7 mouse cellular contexts compared by ENCODE assay signal in genomic region chr10:24596003-24596868, GRCm38 (mm10). TPM values are rescaled to one million over a fixed set of nuclear protein-coding genes. Genes with fewer than 3 reads are reported as not detected.
DNase-seq lines count a peak whose midpoint lies in the region; ATAC-seq and TF ChIP-seq lines count a peak whose summit lies in the region.

No protein-coding gene starts in this region.

- no peaks in the 10 kb centered on the region for H3K27me3 ChIP-seq in E14TG2a.4 (ENCODE audit: insufficient read depth, low read length)
- H3K27me3 ChIP-seq in embryonic facial prominence, embryonic 14.5 days (replicated peaks; ENCODE audit: control insufficient read depth, insufficient read depth, low read length): no peaks in the 10 kb centered on the region
- no peaks in the 10 kb centered on the region for H3K27me3 ChIP-seq in heart, postnatal 0 days (ENCODE audit: control insufficient read depth, insufficient read depth, low read length)
- no peaks in the 10 kb centered on the region for H3K27me3 ChIP-seq in midbrain, embryonic 14.5 days (ENCODE audit: control insufficient read depth, insufficient read depth, low read length)

- peak; percentile 18 for DNase-seq in 3134 (ENCODE audit: extremely low read depth, insufficient read length, low spot score)
- peak; percentile 70 for DNase-seq in embryonic facial prominence, embryonic 14.5 days (ENCODE audit: low spot score)
- peak; percentile 66 for DNase-seq in heart, postnatal 0 days (ENCODE audit: low spot score)
- DNase-seq in kidney, postnatal 4 days: peak; percentile 55 to 66
- peak; percentile 48 for DNase-seq in midbrain, embryonic 14.5 days

- no peak; the same call in 1 of the 2 replicates for TF ChIP-seq EP300 in heart, postnatal 0 days (IDR thresholded peaks at IDR 0.05; ENCODE audit: low read depth)

- H3K4me3 ChIP-seq in E14TG2a.4 (replicated peaks; ENCODE audit: low read length): peak overlapping the region; percentile 92
- peak overlapping the region; percentile 64 for H3K4me3 ChIP-seq in embryonic facial prominence, embryonic 14.5 days (ENCODE audit: low read depth, low read length)
- H3K4me3 ChIP-seq in heart, postnatal 0 days (ENCODE audit: low read depth, low read length): peak overlapping the region; percentile 79
- peak overlapping the region; percentile 64 for H3K4me3 ChIP-seq in midbrain, embryonic 14.5 days (replicated peaks; ENCODE audit: low read depth, low read length)

- 15% methylated on average over 31 of the region's 31 CpGs for WGBS in embryonic facial prominence, embryonic 14.5 days
- WGBS in heart, postnatal 0 days: 5% methylated on average over 31 of the region's 31 CpGs
- WGBS in midbrain, embryonic 14.5 days: 12% methylated on average over 31 of the region's 31 CpGs

- peak overlapping the region; percentile 69 for H3K4me2 ChIP-seq in embryonic facial prominence, embryonic 14.5 days (ENCODE audit: low read depth, low read length)
- peak overlapping the region; percentile 67 for H3K4me2 ChIP-seq in heart, postnatal 0 days (ENCODE audit: low read depth, low read length)
- peak overlapping the region; percentile 66 for H3K4me2 ChIP-seq in midbrain, embryonic 14.5 days (ENCODE audit: low read length)

- peak overlapping the region; percentile 88 for H3K27ac ChIP-seq in embryonic facial prominence, embryonic 14.5 days (replicated peaks; ENCODE audit: low read depth, low read length)
- peak overlapping the region; percentile 97 for H3K27ac ChIP-seq in heart, postnatal 0 days (ENCODE audit: low read depth)
- peak overlapping the region; percentile 49 for H3K27ac ChIP-seq in midbrain, embryonic 14.5 days (replicated peaks; ENCODE audit: low read depth, low read length)

- H3K36me3 ChIP-seq in E14TG2a.4 (ENCODE audit: insufficient read depth, low read length): peaks cover 25% of the 10 kb centered on the region
- no peaks in the 10 kb centered on the region for H3K36me3 ChIP-seq in embryonic facial prominence, embryonic 14.5 days (ENCODE audit: control insufficient read depth, insufficient read depth, low read length)
- H3K36me3 ChIP-seq in heart, postnatal 0 days (replicated peaks; ENCODE audit: control insufficient read depth, insufficient read depth, low read length): peaks cover 18% of the 10 kb centered on the region
- H3K36me3 ChIP-seq in midbrain, embryonic 14.5 days (ENCODE audit: control insufficient read depth, insufficient read depth, low read length): no peaks in the 10 kb centered on the region

- peaks cover 55% of the 10 kb centered on the region for H3K4me1 ChIP-seq in E14TG2a.4 (replicated peaks; ENCODE audit: low read depth, low read length)
- peaks cover 35% of the 10 kb centered on the region for H3K4me1 ChIP-seq in embryonic facial prominence, embryonic 14.5 days (ENCODE audit: control insufficient read depth, insufficient read depth, low read length)
- H3K4me1 ChIP-seq in heart, postnatal 0 days (ENCODE audit: control insufficient read depth, insufficient read depth): peaks cover 35% of the 10 kb centered on the region
- 0 out of 2 replicates have a peak, but pooled peaks cover 8% of the 10 kb centered on the region for H3K4me1 ChIP-seq in midbrain, embryonic 14.5 days (ENCODE audit: control insufficient read depth, insufficient read depth, low read length)

- TF ChIP-seq CTCF in E14TG2a.4 (conservative IDR thresholded peaks at IDR 0.05; ENCODE audit: low read length): no peak
- no peak for TF ChIP-seq CTCF in heart, postnatal 0 days (IDR thresholded peaks at IDR 0.05; ENCODE audit: low read depth)

- peaks cover 6% of the 10 kb centered on the region; the same call in 1 of the 2 replicates for H3K9me3 ChIP-seq in E14TG2a.4 (ENCODE audit: low read length)
- no peaks in the 10 kb centered on the region for H3K9me3 ChIP-seq in embryonic facial prominence, embryonic 14.5 days (ENCODE audit: control insufficient read depth, low read length)
- no peaks in the 10 kb centered on the region for H3K9me3 ChIP-seq in heart, postnatal 0 days (replicated peaks; ENCODE audit: control insufficient read depth, low read length)
- no peaks in the 10 kb centered on the region for H3K9me3 ChIP-seq in midbrain, embryonic 14.5 days (ENCODE audit: control insufficient read depth, low read length)

- ATAC-seq in embryonic facial prominence, embryonic 14.5 days (ENCODE audit: low read depth): no peak; the same call in 1 of the 2 replicates
- ATAC-seq in heart, postnatal 0 days (ENCODE audit: insufficient read depth, low read depth): no peak
- peak; percentile 52 for ATAC-seq in midbrain, embryonic 14.5 days (ENCODE audit: low FRiP score, low TSS enrichment)
- no peak for ATAC-seq in megakaryocyte-erythroid progenitor cell, adult 5-6 weeks (replicated peaks; ENCODE audit: low FRiP score, low TSS enrichment, poor library complexity, severe bottlenecking)

- H3K9ac ChIP-seq in embryonic facial prominence, embryonic 14.5 days (ENCODE audit: low read depth, low read length): peak overlapping the region; percentile 82
- peak overlapping the region; percentile 96 for H3K9ac ChIP-seq in heart, postnatal 0 days (replicated peaks; ENCODE audit: low read depth, low read length)
- peak overlapping the region; percentile 68 for H3K9ac ChIP-seq in midbrain, embryonic 14.5 days (replicated peaks; ENCODE audit: low read length)

RNA-seq across cellular contexts. Expression of gene Ccn2, which starts 1.0 kb away (rescaled TPM):
- 14.7 and 16.7 TPM in 2 replicates for polyA plus RNA-seq in embryonic facial prominence, embryonic 14.5 days (2014; fragmentation: Nextera tagmentation; extraction: Ambion mirVana)
- total RNA-seq in heart, postnatal 0 days (2014; rRNA removed; ENCODE audit: low replicate concordance): 265 and 376 TPM in 2 replicates
- 15.3 and 24.4 TPM in 2 replicates for polyA plus RNA-seq in heart, postnatal 0 days (2015; fragmentation: Nextera tagmentation; extraction: Ambion mirVana)
- 1.4 and 2.0 TPM in 2 replicates for polyA plus RNA-seq in midbrain, embryonic 14.5 days (2014; fragmentation: Nextera tagmentation; extraction: Ambion mirVana)
- total RNA-seq in megakaryocyte-erythroid progenitor cell, adult 5-6 weeks (2014; fragmentation: Nextera tagmentation): not detected in 2 replicates
- total RNA-seq in megakaryocyte-erythroid progenitor cell, adult 5-6 weeks (2017): not detected in 2 replicates

Comparison
In these comparisons a context has a peak if more than half of its experiments do, and no peak if none do; other contexts are left out.
1. DNase-seq: peak in every context shown above with its lines; median percentile 70 in embryonic facial prominence, embryonic 14.5 days; 66 in heart, postnatal 0 days; 60 in kidney, postnatal 4 days; 48 in midbrain, embryonic 14.5 days; 18 in 3134.